Comparison of ENCODE assay signal across 8 mouse cellular contexts in genomic region chr12:100167502-100167901, GRCm38 (mm10). TPM values are rescaled to one million over a fixed set of nuclear protein-coding genes. Genes with fewer than 3 reads are reported as not detected.
DNase-seq lines count a peak whose midpoint lies in the region; ATAC-seq and TF ChIP-seq lines count a peak whose summit lies in the region.

No protein-coding gene starts in this region.

- DNase-seq in cerebellum, adult 2 months, result peak in 1 of 2 experiments; percentile 26
- DNase-seq in cerebellum, adult 18-20 months, result no peak
- no peak for DNase-seq in lung, postnatal 10 days
- no peak for DNase-seq in hindbrain, postnatal 0 days (ENCODE audit: low spot score)
- no peak for DNase-seq in adrenal gland, adult (ENCODE audit: inconsistent age in 2 of 2, low spot score in 1 of 2)

- 85% methylated on average over 1 of the region's 1 CpGs for WGBS in cerebellum, adult 2 months
- 71% methylated on average over 1 of the region's 1 CpGs for WGBS in lung, embryonic 15.5 days
- 89% methylated on average over 1 of the region's 1 CpGs for WGBS in hindbrain, postnatal 0 days
- WGBS in neural tube, embryonic 13.5 days, result 83% methylated on average over 1 of the region's 1 CpGs

- no peak overlapping the region for H3K4me3 ChIP-seq in cerebellum, adult 2 months (replicated peaks; ENCODE audit: insufficient read depth, low read depth, low read length)
- no peak overlapping the region for H3K4me3 ChIP-seq in lung, embryonic 15.5 days
- no peak overlapping the region for H3K4me3 ChIP-seq in hindbrain, postnatal 0 days (ENCODE audit: low read length)
- no peak overlapping the region for H3K4me3 ChIP-seq in neural tube, embryonic 13.5 days

- no peak for TF ChIP-seq POLR2A in cerebellum, adult 2 months (IDR thresholded peaks at IDR 0.05; ENCODE audit: borderline replicate concordance, insufficient read depth, low read length)

- H3K27me3 ChIP-seq in cerebellum, adult 2 months (ENCODE audit: control insufficient read depth, insufficient read depth, low read length), result no peaks in the 10 kb centered on the region
- H3K27me3 ChIP-seq in lung, embryonic 15.5 days, result no peaks in the 10 kb centered on the region
- no peaks in the 10 kb centered on the region for H3K27me3 ChIP-seq in hindbrain, postnatal 0 days (ENCODE audit: insufficient read depth, low read length)
- H3K27me3 ChIP-seq in neural tube, embryonic 13.5 days, result no peaks in the 10 kb centered on the region

- H3K4me2 ChIP-seq in lung, embryonic 15.5 days, result peak overlapping the region; percentile 59
- H3K4me2 ChIP-seq in hindbrain, postnatal 0 days (ENCODE audit: low read depth, low read length), result peak overlapping the region; percentile 52; the same call in 1 of the 2 replicates
- H3K4me2 ChIP-seq in neural tube, embryonic 13.5 days, result peak overlapping the region; percentile 56

- TF ChIP-seq CTCF in cerebellum, adult 2 months (IDR thresholded peaks at IDR 0.05; ENCODE audit: borderline replicate concordance, insufficient read depth, low read depth, low read length), result no peak
- no peak for TF ChIP-seq CTCF in hindbrain, postnatal 0 days (IDR thresholded peaks at IDR 0.05; ENCODE audit: low read depth)

- no peak overlapping the region for H3K9ac ChIP-seq in lung, embryonic 15.5 days
- H3K9ac ChIP-seq in hindbrain, postnatal 0 days (replicated peaks; ENCODE audit: low read length), result no peak overlapping the region
- H3K9ac ChIP-seq in neural tube, embryonic 13.5 days, result peak overlapping the region; percentile 62; the same call in 1 of the 2 replicates

- no peak for ATAC-seq in lung, embryonic 15.5 days (ENCODE audit: borderline replicate concordance, extremely low read depth, low FRiP score, low TSS enrichment)
- no peak for ATAC-seq in hindbrain, postnatal 0 days
- no peak; the same call in 1 of the 2 replicates for ATAC-seq in neural tube, embryonic 13.5 days (ENCODE audit: low read depth)
- no peak for ATAC-seq in megakaryocyte progenitor cell, adult 5-6 weeks (replicated peaks; ENCODE audit: poor library complexity)

- H3K36me3 ChIP-seq in lung, embryonic 15.5 days, result no peaks in the 10 kb centered on the region
- H3K36me3 ChIP-seq in hindbrain, postnatal 0 days (ENCODE audit: insufficient read depth, low read length), result no peaks in the 10 kb centered on the region
- no peaks in the 10 kb centered on the region for H3K36me3 ChIP-seq in neural tube, embryonic 13.5 days

- peak overlapping the region; percentile 86 for H3K27ac ChIP-seq in cerebellum, adult 2 months (ENCODE audit: insufficient read depth, low read length)
- H3K27ac ChIP-seq in lung, embryonic 15.5 days, result no peak overlapping the region
- peak overlapping the region; percentile 78; the same call in 1 of the 2 replicates for H3K27ac ChIP-seq in hindbrain, postnatal 0 days
- H3K27ac ChIP-seq in neural tube, embryonic 13.5 days (replicated peaks), result peak overlapping the region; percentile 87

- H3K4me1 ChIP-seq in cerebellum, adult 2 months (ENCODE audit: control insufficient read depth, insufficient read depth, low read length), result peaks cover 9% of the 10 kb centered on the region; the same call in 1 of the 2 replicates
- peaks cover 10% of the 10 kb centered on the region for H3K4me1 ChIP-seq in lung, embryonic 15.5 days
- H3K4me1 ChIP-seq in hindbrain, postnatal 0 days (ENCODE audit: insufficient read depth, low read length), result peaks cover 5% of the 10 kb centered on the region; the same call in 1 of the 2 replicates
- peaks cover 13% of the 10 kb centered on the region for H3K4me1 ChIP-seq in neural tube, embryonic 13.5 days (replicated peaks)

- H3K9me3 ChIP-seq in lung, embryonic 15.5 days, result no peaks in the 10 kb centered on the region
- no peaks in the 10 kb centered on the region for H3K9me3 ChIP-seq in hindbrain, postnatal 0 days (ENCODE audit: low read length)
- H3K9me3 ChIP-seq in neural tube, embryonic 13.5 days, result no peaks in the 10 kb centered on the region

RNA-seq across cellular contexts. Expression of gene Nrde2, which starts 8.0 kb away (rescaled TPM):
- polyA plus RNA-seq in cerebellum, adult 2 months (2012; rRNA removed), result 14.8 and 16.9 TPM in 2 replicates
- 13.2 and 14.7 TPM in 2 replicates for polyA plus RNA-seq in lung, embryonic 15.5 days (2015; fragmentation: Nextera tagmentation; extraction: Ambion mirVana)
- 20.2 and 20.5 TPM in 2 replicates for total RNA-seq in hindbrain, postnatal 0 days (2014; rRNA removed)
- 11.8 and 13.6 TPM in 2 replicates for polyA plus RNA-seq in hindbrain, postnatal 0 days (2015; fragmentation: Nextera tagmentation; extraction: Ambion mirVana)
- 11.5 and 11.8 TPM in 2 replicates for polyA plus RNA-seq in neural tube, embryonic 13.5 days (2015; fragmentation: Nextera tagmentation; extraction: Ambion mirVana)
- 5.9 and 6.5 TPM in 2 replicates for total RNA-seq in megakaryocyte progenitor cell, adult 5-6 weeks (2015)
- total RNA-seq in megakaryocyte progenitor cell, adult 5-6 weeks (2017), result 24.0 and 29.9 TPM in 2 replicates

RNA-seq across cellular contexts. Expression of gene Calm1, which starts 31.7 kb away (rescaled TPM):
- 991 and 1,020 TPM in 2 replicates for polyA plus RNA-seq in cerebellum, adult 2 months (2012; rRNA removed)
- 1,739 and 1,769 TPM in 2 replicates for polyA plus RNA-seq in lung, embryonic 15.5 days (2015; fragmentation: Nextera tagmentation; extraction: Ambion mirVana)
- 1,139 and 1,416 TPM in 2 replicates for total RNA-seq in hindbrain, postnatal 0 days (2014; rRNA removed)
- polyA plus RNA-seq in hindbrain, postnatal 0 days (2015; fragmentation: Nextera tagmentation; extraction: Ambion mirVana), result 4,078 and 4,190 TPM in 2 replicates
- polyA plus RNA-seq in neural tube, embryonic 13.5 days (2015; fragmentation: Nextera tagmentation; extraction: Ambion mirVana), result 2,474 and 2,486 TPM in 2 replicates
- 340 and 447 TPM in 2 replicates for total RNA-seq in megakaryocyte progenitor cell, adult 5-6 weeks (2015)
- total RNA-seq in megakaryocyte progenitor cell, adult 5-6 weeks (2017), result 536 and 549 TPM in 2 replicates

RNA-seq across cellular contexts. Expression of gene Psmc1, which starts 57.5 kb away (rescaled TPM):
- polyA plus RNA-seq in cerebellum, adult 2 months (2012; rRNA removed), result 163 and 177 TPM in 2 replicates
- polyA plus RNA-seq in lung, embryonic 15.5 days (2015; fragmentation: Nextera tagmentation; extraction: Ambion mirVana), result 287 and 294 TPM in 2 replicates
- total RNA-seq in hindbrain, postnatal 0 days (2014; rRNA removed), result 64.4 and 89.0 TPM in 2 replicates
- 275 and 295 TPM in 2 replicates for polyA plus RNA-seq in hindbrain, postnatal 0 days (2015; fragmentation: Nextera tagmentation; extraction: Ambion mirVana)
- polyA plus RNA-seq in neural tube, embryonic 13.5 days (2015; fragmentation: Nextera tagmentation; extraction: Ambion mirVana), result 291 and 293 TPM in 2 replicates
- total RNA-seq in megakaryocyte progenitor cell, adult 5-6 weeks (2015), result 236 and 253 TPM in 2 replicates
- total RNA-seq in megakaryocyte progenitor cell, adult 5-6 weeks (2017), result 265 and 368 TPM in 2 replicates
